Mouse (Mus musculus) urinary bladder, postnatal 14 days (tissue): ENCODE results near the gene Zfpm1.

Source experiments
- DNase-seq: peaks from one replicate; pipeline ENCODE4 v3.0.0; 2021; ENCODE audit warnings: low spot score

Gene Zfpm1

DNA sequence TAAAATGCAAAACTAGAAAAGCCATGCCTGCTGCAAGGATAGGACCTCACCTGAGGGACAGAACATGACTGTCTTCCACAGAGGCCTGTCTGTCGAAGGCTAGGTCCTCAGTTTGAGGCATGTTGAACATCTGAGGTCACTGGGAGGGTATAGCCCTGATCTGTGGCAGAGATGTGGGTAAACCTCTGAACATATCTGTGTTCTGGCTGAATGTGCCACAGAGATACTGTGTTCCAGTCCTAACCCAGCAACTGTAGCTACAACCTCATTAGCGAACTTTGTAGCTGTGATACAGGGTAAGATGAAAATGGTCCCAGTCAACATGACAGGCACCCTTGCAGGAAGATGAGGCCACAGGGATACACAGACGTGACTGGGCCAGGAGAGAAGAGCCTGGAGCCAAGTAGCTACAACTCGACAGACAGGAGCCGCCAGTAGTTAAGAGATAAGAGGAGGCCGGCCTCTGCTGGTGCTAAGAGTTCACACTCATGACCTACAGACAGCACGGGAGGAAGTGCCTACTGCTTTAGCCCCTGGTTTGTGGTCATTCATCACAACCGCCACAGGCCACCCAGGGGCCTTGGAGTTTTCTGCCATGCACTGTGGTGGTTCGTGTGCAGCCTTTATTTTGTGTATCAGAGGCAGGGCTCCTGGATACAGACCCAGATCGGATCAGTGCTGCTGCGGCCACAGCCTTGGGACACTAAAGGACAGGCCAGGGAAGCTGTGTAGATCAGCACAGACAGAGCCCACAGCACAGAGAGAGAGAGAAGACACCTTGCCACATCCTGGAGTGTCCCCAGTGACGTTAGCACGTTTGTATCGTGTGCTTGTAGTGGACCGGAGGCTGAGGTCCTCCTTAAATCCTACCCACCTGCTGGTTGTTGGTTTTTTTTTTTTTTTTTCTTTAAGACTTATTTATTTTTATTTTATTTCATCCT is 67.7 kb downstream of the Zfpm1 start:
- DNase-seq, result no peak

DNA sequence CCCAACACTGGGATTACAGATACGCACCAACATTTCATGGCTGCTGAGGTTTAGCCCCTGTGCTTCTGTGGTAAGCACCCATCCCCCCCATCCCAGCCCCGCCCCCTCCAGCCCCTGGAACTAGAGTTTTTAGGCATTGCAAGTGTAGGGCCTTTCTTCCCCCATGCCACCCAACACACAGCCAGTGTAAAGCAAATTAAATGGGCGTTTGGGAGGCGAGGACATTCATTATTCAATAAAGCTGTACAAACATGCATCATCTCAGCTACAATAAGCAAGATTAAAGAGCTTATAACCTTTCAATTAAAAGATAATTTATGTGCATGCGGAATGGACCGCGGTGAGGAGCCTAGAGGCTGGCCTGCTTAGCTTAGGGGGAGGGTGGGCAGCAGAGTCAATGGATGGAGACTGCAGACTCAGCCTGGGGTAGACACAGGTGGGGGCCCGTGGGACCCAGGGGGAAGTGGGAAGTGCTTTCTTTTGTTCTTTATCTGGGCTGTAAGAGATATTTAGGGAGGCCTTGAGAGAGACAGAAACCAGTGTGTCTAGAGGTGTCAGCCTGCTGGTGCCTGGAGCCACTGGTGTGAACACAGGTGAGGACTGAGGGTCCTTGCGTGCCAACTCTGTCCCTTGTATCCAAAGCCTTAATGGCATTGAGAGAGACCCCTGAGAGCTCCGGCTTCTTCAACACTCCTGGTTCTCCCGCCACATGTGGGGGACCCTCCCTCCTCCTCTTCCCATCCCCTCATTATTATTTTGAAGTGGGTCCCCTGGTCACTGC is 68.6 kb downstream of the Zfpm1 start:
- no peak for DNase-seq

DNA sequence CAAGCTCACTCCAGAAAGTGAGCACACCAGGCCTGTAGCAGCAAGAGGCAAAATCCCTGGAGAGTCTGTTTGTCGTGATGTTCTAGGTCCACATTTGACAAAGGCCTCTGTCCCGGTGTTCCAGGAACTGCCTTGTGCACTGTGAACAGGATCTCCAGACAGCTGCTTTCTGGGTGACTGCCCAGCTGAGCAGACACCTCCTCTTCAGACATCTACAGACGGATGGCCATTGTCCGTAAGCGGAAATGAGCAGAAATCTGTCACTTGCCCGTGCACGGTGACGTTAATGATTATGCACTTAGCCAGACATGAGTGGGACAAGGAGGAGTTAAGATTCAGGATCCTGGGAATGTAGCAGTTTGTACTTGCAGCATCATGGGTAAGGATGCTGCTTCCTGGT is 72.2 kb downstream of the Zfpm1 start:
- no peak for DNase-seq

DNA sequence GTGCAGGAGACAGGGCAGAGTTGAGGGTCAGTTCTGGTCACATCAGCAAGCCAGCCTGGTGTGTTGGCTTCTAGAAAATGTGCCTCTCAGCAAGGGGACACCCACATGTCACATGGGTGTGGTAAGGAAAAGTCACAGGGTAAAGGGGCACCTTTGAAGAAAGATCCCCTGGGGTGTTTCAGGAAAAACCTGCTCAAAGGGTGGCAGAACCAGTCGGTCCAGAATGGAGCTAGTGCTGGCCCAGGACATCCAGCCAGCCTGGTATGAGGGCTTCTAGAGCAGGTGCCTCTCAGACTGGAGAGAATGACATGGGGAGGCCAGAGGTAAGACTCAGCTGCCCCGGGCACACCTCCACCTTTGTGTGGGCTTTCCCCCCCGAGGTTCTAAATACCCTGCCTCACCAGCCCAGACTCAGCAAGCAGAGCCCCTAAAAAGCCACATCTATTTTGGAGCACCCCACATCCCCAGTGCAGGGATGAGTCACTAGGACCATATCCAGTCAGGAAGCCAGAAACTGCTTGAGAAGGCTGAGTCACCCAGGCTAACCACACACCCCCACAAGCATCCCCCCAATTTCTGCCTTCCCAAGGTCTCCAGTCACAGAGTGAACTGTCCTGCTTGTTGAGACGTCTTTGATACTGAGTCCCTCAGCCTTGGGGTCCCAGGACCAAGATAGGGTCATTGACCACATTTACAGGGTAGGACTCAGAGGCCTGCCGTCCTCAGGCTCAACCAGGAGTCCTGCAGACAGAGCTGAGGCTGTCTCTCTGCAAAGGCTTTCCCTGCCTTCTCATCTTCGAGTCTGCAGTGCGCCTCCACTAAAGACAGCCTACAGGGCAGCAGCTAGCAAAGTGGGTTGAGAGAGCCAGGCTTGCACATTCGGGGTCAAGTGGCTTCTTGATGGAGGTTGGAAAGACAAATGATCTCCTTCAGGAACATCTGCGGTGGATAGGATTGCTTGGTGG is 74.0 kb downstream of the Zfpm1 start:
- peak; percentile 85 for DNase-seq

DNA sequence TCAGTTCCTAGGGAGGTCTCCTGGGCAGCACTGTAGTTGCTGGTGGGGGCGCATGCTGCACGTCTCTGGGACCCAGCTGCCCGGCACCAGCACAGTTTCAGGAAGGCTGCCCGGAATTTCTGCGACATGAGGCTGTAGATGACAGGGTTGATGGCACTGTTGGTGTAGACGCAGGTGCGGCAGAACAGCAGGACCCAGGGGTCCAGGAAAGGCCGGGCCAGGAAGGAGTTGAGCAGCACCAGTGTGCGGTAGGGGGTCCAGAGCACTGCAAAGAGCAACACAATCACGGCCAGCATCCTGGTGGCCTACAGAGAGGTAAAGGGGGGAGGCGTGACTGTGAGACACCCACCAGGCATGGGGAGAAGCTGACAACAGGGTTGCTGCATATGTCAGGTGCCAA is 75.3 kb downstream of the Zfpm1 start:
- DNase-seq, result no peak

DNA sequence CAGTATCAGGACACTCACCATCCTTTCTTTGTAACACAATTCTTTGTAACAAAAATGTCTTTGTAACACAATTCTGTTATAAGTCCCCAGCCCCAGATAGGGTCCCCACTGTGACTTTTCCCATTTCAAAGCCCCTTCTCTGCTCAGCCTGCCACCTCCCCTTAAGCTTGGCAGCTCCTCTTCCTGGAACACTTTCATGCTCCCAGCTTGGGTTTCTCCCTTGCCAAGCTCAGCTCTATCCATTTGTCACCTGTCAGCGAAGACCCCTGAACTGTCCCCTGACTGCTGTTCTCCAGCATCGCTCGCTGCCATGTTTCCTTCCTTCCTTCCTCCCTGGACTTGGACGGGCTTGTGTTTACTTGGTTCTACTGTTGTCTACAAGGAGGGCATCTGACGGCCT is 75.7 kb downstream of the Zfpm1 start:
- DNase-seq, result no peak

DNA sequence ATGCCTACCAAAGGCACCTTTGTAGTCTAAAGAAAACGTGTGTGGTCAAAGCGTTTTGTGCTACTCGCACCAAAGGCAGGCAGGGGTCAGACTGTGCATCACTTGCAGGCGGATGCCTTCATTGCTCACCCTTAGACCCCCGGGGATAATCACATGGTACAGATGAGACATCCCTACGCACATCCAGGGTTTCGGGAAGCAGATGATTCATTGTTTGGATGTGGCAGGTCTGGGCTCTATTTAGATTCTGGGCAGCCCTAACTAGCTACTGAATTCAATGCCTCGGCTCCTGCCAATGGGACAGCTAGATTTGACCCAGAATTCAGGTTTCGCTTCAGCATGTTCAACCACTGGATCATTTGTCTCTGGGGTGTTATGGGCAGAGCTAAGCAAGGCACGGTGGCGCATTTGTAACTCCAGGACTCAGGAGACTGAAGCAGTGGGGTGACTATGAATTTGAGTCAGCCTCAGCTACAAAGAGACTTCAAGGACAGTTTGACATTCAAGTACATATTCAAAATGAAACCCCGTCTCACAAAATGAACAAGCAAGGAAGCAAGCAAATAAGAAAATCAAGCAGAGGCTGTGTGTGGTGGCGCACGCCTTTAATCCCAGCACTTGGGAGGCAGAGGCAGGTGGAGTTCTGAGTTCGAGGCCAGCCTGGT is 77.3 kb downstream of the Zfpm1 start:
- DNase-seq, result no peak

DNA sequence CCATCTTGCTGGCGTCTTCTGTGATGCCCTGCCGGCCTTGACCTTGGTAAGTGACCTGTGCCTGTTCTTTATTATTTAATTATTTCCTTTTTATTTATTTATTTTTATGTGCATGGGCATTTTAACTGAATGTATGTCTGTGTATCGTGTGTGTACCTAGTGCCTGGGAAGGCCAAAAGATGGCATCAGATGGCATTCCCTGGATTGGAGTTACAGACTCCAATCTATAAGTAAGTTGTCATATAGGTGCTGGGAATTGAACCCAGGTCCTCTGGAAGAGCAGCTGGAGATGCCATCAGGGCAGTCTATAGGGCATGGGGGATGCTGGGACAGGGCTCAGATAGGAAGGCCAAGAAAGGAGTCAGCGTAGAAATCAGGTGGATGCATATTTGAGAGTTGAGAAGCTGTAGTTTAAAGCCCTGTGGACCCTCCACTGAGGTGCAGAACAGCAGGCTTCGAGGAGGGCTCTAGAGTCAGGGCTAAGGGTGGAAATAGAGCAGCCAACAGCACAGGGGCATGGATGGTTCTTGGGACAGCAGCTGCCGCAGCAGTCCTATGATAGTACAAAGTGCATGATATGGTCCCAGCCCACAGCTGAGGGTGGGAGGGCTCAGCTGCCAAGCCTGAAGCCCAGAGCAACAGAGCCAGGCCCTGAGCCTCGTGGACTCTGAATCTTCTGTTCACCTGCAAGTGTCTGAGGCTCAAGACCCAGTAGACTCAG is 78.9 kb downstream of the Zfpm1 start, which contains the start of gene Trhr2:
TSS of gene Trhr2 (minus strand) at position 51 of the 721 bp plus-strand sequence.
- DNase-seq, result no peak

DNA sequence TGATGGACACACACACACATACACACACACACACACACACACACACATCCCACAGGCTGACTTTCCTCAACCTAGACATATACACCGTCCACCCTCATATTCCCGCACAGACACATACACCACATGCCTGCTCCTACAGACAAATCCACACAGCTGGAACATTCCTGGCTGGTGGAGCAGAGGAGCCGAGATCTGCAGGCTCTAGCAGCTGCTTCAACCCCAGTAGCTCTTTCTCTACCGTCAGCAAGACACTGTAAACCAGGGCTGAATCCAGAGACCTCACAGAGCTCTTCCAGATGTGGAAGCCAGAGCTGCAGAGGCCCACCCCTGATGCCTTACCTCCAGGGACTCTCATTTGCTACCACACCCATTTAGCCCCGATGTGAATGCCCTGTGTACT is 80.3 kb downstream of the Zfpm1 start:
- no peak for DNase-seq

DNA sequence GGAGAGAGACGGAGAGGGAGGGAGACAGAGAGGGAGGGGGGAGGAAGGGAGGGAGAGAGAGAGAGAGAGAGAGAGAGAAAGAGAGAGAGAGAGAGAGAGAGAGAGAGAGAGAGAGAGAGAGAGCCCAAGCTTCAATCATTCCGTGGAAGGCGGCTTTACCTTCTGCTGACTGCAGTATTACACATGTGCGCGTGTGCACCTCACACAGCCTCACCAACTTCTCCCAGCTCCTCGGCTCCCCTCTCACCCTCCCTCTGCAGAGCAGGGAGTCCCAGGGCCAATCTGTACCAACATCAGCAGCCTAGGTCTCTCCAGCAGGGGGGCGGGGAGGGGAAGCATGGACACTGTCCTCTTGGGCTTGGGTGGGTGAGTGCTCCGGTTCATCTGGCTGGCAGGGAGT is 81.0 kb downstream of the Zfpm1 start:
- no peak for DNase-seq

DNA sequence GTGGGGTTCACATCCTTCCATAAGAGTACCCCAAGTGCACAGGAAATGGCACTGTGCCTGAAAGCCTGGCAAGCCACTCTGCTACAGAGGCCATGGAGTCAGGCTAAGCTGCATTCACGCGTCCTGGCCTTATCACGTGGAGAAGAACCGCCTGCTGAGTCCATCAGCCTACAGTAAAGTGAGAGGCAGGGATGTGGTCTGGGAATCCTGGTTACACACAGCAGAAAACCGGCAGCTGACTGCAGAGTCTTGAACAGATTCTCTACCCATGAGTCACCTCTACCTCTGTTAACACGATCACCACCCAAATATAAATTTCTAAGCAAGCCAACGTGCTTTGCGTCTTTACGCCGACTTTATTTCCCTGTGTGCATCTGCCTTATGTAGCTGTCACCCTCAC is 86.6 kb downstream of the Zfpm1 start:
- peak; percentile 11 for DNase-seq

DNA sequence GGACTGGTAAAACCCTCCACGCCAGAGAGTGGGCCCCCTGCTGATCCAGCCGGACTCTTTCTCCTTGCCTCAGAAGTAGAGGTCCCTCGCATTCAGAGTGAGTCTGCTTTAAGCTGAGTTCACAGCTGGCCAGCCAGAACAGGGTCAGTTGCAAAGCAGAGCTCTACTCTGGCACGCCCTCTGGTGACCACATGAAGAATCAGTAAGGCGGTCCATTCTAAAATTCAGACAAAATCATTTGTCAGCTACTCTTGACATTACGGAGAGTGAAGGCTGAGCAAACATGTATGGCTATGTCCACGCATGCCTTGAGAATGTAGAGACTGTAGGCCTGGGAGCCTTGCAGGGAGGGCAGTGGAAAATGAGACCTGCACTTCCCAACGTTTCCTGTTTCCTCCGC is 87.7 kb downstream of the Zfpm1 start:
- peak; percentile 86 for DNase-seq

DNA sequence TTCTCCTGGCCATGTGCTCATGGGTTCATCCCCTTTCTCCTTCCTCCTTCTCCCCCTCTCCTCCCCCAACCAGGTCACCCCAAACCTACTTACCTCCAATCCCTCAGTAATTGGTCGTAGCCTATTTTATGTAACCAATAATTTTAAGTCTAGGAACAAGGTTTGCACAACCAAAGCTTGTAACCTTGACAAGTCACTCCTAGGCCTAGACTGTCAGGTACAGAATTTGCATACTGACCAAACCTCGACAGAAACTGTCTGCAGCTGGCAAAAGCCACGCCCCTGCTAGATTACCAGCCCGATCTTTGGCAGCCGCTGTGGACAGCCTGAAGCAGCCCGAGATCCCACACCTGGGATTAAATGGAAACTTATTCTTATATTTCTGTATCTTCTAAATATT is 89.8 kb downstream of the Zfpm1 start:
- no peak for DNase-seq

DNA sequence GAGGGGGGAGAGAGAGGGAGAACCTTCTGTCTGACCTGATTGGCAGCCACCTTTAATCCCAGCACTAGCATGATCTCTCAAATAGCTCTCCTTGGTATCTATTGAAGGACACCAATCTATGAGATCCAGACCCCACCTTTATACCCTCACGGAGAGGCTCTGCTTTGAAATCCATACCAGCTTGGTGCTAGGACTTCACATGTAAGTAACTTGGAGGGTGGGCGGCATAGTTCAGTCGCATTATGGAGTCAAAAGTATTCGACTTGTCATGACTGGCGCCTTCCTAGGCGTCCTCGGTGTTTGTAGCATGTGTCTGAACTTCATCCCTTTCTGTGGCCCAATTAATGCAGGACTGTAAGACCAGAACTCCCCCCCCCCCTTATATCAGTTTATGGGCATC is 93.4 kb downstream of the Zfpm1 start:
- DNase-seq, result no peak

DNA sequence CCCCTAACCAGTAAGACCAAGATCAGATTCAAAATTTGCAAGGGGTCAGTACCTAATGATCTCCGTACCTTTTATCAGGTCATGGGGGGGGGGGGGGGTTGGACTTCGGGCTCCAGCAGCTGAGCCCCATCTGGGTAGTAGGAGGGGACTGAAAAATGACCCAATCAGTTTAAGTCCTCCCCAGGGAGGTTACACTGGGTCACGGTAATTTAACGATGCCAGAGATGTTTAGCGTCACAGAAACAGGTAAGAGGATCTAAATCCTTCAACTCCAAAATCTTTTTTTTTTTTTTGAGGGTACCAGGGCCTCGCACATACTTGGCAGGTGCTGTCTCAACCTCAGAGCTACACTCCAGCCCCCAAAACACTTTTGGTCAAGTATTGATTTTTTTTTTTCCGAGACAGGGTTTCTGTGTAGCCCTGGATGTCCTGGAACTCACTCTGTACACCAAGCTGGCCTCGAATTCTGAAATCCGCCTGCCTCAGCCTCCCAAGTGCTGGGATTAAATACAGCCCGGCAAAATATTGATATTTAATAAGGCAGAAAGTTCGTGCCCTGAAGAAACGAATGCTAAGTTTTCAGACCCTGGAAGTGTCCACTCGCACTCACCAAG is 93.9 kb downstream of the Zfpm1 start:
- no peak for DNase-seq

DNA sequence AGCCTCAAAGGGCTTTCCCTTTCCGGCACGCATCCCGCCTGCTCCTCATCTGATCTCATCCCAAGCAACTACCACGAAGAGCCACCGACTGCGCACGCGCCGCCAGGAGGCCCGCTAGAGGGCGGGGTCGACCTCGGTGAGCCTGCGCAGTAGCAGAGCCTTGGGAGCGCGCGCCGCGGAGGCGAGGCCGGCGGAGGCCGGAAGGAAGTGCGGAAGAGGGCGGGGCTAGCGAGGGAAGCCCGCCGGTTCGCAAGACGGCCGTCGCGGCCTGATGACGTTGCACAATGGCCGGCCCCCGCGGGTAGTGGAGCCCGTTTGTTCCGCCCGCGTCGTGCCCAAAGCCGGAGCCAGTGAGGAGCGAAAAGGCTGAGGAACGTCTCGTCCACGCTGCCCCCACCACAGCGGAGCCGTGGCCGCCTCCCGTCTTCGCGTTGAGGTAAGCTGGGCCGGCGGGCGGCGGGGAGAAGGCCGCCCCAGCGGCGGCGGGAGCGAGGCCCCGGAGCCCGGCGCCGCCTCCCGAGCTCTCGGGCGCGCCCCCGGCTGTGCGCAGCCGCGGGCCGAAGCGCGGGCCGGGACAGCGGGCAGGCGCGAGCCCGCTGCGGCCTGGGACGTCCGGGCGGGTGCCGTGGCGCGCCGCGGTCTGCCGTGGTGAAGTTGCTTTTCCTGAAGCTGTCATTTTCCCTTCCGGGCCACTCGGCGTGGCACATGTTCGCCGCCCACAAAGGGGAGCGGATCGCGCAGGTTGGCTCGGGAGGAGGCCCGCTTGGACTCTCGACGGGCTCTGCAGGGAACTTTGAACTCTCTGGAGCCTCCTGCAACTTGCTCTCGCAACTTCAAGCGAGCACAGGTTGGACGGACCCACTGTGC is 94.7 kb downstream of the Zfpm1 start, which contains the start of gene Zc3h18:
TSS of gene Zc3h18 (plus strand) at position 245 of the 867 bp plus-strand sequence.
- peak; percentile 100 for DNase-seq

DNA sequence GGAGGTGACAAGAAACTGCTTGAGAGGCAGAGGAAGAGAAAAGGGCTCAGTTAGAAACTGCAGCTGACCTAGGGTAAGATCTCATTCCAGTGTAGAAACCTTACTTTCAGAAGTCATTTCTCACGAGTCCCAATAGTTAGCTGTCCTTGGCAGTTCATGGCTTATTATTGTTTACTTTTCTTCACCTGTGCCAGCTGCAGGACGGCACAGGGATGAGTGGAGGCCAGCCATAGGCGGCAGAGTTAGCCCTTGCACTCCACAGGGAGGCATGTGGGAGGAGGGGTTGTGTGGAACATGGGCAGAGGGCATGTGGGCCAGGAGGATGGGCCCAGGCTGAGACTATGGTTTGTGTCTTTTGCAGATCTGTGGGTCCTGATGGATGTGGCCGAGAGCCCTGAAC is 101.1 kb downstream of the Zfpm1 start:
- DNase-seq, result no peak
